Mouse (Mus musculus) left cerebral cortex, postnatal 10 days (tissue): Measurements from ENCODE around the gene Dgke. TPM values are rescaled to one million over a fixed set of nuclear protein-coding genes. Genes with fewer than 3 reads are reported as not detected.
"Not testable (repeated sequence)": the region's sequence is repeated elsewhere in the genome, so short reads cannot be mapped to it uniquely, and the experiment has no call there.

Source experiments
- DNase-seq, 2 experiments: peaks; one replicate each; pipeline ENCODE4 v3.0.0; 2021 to 2022; ENCODE audit warnings: low spot score in 2 of 2, mixed read lengths in 1 of 2; ENCODE audit errors: extremely low spot score in 1 of 2
- intact Hi-C: fragments of 180-260 bp; cut with DNase I; formaldehyde crosslinking; loops from one replicate; pipeline ENCODE4 v1.15.1; 2025
- total RNA-seq, 2 experiments: library from RNA; stranded (reverse); gene quantifications; 2 replicates each; pipeline ENCODE4 v1.2.3; 2021

Gene Dgke
- total RNA-seq, 2 experiments from 2014 or later, result 42.4 to 42.9 TPM

DNA sequence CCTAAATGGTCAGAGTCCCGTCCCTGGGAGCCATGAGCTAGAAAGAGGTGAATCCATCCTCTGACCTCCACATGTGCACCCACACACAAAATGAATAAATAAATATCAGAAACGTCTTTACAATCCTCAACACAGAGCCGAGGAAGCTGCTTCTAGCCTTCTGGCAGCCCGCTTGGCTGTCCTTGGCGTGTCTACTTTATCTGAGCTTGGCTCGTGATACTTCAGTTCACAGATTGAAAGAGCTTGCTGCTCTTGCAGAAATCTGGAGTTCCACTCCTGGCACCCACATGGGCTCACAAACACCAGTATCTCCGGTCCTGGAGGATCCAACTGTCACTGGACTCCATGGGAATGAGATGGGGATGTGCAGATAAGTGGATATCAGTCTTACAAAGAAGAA is 45.0 kb downstream of the Dgke start:
- DNase-seq, result no peak
- intact Hi-C loops, result no loop called here

DNA sequence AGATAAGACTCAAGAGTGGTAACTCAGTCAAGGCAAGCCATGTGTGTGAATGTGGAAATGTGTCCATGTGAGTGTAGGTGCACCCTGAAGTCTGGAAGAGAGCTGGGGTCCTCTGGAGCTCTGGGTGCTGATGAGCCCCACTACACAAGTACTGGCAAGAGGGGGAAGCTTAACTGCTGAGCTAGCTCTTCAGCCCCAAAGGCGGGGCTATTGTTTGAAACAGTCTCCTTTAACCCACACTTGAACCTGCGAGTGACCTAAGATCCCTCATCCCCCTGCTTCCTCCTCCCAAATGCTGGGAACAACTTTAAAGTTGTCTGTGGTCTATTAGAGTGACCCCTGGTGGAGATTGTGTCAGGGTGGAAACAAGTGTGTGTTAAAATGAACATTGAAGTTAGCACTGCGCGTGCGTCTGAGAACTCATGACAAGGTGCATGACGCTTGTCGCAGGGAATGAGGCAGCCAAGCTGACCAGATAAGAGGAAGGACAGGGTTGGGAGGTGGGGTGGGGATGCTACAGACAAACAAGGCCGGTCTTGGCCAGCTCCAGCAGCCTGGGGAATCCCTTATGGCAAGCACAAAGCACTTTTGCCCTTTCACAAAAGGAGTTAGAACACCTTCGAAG is 45.9 kb downstream of the Dgke start:
- intact Hi-C loops, result no loop called here

DNA sequence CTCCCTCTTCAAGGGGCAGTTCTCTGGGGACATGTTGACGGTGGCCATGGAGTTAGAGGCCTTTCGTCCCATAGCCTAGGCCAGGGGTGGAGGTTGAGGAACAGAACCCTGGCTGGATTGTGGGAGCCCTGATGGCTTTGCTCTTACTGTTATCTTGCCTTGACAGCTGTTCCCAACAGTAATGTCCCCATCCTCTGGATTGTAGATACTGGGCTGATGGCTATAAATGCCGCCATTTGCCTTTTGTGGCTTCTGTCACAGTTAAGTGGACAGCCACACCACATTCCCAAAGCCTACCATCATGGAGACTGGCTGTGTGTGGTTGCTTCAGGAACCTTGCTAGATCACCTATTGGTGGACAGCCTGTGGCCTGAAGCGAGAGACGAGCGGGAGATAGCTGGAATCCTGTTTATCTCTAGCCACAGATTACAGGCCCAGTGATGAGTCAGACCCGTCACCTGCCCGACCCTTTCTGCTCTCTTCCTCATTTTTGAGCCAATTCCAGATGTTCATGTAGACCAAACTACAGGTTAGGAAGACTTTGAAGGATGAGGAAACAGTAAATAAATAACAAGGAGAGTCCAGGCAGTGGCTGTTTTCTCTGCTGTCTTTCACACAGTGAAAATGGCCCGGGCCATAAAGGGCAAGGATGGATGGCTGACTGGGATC is 49.0 kb downstream of the Dgke start:
- intact Hi-C loops, result no loop called here
- DNase-seq, result no peak

More for the DNA sequence above, 45.9 kb downstream of the Dgke start:
- no peak for DNase-seq

DNA sequence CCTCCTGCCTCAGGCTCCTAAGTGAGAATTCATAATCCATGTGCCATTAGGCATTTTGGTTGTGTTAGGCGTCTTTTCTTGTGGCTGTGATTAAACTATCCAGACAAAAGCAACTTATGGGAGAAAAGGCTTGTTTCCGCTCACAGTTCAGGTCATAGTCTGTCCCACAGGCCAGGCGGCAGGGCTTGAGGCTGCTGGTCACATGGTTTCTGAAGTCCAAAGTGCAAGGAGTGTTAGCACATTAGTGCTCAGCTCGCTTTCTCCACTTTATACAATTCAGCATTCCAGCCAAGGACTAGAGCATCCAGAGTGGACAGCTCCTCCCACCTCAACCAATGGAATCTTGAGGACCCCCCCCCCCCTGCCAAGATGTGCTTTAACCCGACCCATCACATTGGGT is 54.4 kb downstream of the Dgke start:
- intact Hi-C loops, result no loop called here
- no peak for DNase-seq

DNA sequence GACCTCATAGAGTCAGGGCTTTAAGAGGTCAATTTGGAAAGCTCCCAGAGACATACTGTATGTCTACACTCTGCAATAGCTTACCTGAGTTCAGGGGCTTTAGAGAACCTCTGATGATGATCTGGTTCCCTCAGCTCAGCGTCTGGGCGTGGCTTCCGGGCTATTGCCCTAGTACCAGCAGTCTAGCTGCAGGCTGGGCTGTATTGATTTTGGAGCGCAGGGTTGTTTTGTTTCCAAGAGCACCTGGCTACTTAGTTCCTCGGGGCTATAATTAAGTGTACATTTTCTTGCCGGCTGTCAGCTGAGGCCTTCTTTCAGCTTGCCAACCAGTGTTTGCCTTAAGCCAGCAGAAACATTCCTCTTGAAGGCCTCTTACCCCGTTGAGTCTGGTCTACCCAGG is 57.2 kb downstream of the Dgke start:
- intact Hi-C loops, result no loop called here
- no peak for DNase-seq

DNA sequence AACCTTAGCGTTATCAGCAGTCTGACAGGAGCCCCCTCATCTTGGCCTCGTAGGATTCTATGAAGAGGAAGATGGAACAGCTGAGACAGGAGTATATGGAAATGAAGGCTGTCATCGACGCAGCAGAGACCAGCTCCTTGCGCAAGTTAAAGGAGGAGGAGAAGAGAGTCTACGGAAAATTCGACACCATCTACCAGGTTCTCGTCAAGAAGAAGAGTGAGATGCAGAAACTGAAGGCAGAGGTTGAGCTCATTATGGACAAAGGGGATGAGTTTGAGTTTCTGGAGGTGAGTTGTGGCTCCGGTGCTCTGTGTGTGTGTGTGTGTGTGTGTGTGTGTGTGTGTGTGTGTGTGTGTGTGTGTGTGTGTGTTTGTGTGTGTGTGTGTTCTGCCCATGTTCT is 57.6 kb downstream of the Dgke start:
- intact Hi-C loops, result no loop called here

DNA sequence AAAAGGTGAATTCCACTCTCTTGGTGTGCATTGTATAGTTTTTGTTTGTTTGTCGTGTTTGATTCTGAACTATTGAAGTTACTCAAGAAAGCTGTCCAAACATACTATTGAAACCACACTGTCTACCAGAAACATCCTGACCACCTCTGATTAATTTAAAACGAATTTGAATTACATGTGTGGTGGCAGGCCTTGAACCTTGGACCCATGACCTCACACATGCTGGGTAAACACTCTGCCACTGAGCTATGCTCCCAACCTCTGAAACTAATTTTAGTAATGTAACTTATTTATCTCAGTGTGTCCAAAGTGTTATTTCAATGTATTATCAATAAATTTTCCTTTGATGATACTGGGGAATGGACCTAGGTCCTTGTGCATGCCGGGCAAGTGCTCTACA is 59.1 kb downstream of the Dgke start:
- DNase-seq, result no peak
- intact Hi-C loops, result no loop called here

More for the DNA sequence above, 57.6 kb downstream of the Dgke start:
- DNase-seq, result no peak

DNA sequence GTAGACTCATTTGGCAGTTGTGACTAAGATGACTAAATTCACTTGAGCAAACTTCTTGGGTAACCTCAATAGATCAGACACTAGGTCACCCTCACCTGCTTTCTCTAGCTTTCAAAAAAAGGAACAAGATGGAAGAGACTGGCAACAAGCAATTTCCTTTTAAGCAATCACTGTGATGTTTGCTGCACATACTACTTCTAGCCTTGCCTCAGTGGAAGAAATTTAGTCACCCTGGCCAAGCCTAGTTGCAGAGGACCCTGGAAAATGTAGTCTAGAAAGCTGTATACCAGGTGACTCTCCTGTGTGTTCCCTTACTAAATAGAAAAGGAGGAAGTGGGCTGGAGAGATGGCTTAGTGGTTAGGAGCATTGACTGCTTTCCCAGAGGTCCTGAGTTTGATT is 60.2 kb downstream of the Dgke start:
- intact Hi-C loops, result no loop called here
- no peak for DNase-seq

DNA sequence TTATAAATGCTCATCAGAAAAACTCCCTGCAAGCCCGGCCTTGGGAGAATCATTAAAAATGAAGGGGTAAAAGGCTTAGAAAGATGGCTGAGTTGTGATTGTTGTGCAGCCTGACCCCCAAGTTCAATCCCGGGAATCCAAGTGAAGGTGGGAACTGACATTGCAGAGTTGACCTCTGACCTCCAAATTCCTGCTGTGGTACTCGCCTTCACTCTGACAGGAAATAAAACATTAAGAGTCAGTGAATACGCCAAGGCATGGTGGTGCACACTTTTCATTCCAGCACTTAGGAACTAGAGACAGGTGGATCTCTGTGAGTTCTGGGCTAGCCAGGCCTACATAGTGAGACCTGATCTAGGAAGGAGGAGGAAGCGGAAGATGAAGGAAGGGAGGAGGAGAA is 61.2 kb downstream of the Dgke start:
- no peak for DNase-seq
- intact Hi-C loops, result no loop called here

DNA sequence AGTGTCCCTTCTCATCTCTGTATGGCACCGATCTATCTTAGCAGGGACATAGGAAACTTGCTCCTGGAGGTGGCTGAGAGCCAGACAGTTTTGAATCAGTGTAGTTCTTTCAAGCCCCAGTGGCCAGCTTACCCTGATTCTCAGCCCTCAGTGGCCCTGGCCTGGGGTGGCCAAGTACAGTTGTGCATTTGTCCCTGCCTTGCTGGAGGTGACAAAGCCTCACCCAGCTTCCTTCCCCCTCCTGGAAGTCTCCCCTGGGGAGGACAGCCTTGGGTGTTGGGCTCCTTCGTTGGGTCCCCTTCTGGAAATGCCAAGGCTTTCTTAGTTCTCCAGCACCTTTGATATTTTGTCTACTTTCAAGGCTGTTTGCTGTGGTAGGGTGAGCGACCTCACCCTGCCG is 62.9 kb downstream of the Dgke start:
- DNase-seq, result no peak
- intact Hi-C loops, result no loop called here

DNA sequence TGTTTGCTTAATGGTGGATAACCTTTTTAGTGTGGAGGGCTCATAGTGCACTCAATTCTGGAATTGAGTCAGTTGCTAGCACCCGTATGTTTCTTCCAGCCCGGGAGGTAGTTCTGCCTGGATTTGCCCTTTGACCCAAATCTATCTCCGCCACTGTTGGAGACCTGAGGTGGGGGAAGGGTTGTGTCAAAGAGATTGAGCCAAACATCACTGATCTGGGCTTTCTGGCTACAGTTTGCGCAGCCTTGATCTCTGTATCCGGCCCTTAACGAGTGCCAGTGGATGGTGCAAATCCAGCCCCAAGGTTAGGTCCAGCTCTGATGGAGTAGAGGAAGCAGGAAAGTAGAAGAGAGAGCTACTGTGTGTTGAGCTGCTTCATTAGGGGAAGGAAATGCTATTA is 63.6 kb downstream of the Dgke start:
- DNase-seq, result no peak
- intact Hi-C loops, result no loop called here

DNA sequence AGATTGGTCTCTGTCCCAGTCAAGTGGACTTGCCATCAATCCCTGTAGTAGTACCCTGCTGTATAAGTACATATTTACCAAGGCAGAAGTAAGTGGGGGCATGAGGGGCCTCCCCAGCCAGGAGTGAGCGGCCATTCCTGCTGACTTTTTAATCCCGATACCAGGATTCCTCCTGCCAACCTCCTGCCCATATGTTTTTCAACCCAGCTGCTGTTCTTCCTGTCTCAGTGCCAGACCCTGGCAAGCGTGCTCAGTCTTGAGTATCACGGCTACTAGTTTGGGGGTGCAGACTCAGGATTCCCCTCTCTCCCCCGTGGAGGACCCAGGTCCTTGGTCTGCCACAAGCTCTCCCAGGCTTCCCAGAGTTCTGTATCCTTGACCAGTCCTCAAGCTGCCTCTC is 64.0 kb downstream of the Dgke start:
- intact Hi-C loops, result no loop called here
- DNase-seq, result no peak

DNA sequence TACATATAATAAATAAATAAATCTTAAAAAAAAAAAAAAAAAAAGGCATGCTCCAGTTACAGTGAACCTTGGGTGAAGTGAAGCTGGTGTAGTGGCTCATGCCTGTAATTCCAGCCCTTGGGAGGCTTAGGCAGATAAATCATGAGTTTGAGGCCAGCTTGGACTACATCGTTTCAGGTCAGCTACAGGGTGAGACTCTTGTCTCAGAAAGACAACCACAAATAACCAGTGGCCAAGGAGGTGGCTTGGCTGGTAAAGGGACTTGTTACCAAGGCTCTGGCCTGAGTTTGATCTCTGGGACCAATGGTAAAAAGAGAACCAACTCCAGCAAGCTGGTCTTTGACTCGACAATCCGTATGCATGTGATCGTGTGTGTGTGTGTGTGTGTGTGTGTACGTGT is 64.6 kb downstream of the Dgke start:
- intact Hi-C loops, result no loop called here
- no peak for DNase-seq

DNA sequence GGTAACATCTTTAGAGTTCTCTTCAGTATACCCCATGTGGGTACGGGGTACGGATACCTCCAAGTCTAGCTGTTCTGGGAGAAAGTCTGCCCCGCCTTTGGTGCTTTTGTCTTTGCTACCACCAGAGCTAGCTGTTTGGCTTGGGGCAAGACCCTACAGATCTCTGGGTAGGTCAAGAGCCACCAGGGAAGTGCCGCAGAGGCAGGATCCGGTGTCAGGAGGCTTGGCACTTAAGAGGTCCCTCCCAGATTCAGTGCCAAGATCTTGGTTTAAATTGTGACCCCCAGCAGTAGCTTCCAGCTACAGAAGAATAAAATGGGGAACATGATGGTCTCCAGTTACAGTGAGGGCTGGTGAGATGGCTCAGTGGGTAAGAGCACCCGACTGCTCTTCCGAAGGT is 65.1 kb downstream of the Dgke start:
- intact Hi-C loops, result no loop called here
- no peak for DNase-seq

DNA sequence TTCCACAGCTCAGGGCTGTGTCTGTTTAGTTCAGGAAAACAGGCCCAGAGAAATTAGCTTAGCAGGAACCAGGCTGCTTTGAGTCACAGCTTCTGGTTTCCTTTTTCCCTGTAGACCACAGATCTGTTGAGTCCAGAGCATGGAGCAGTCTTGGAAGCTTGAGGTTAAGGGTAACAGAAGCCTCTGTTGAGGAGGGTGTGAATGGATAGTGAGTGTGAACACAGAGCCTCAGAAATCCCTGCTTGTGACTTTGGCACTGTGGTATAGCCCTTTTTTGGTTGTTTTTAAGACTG is 66.2 kb downstream of the Dgke start:
- no peak for DNase-seq
- intact Hi-C loops, result no loop called here

DNA sequence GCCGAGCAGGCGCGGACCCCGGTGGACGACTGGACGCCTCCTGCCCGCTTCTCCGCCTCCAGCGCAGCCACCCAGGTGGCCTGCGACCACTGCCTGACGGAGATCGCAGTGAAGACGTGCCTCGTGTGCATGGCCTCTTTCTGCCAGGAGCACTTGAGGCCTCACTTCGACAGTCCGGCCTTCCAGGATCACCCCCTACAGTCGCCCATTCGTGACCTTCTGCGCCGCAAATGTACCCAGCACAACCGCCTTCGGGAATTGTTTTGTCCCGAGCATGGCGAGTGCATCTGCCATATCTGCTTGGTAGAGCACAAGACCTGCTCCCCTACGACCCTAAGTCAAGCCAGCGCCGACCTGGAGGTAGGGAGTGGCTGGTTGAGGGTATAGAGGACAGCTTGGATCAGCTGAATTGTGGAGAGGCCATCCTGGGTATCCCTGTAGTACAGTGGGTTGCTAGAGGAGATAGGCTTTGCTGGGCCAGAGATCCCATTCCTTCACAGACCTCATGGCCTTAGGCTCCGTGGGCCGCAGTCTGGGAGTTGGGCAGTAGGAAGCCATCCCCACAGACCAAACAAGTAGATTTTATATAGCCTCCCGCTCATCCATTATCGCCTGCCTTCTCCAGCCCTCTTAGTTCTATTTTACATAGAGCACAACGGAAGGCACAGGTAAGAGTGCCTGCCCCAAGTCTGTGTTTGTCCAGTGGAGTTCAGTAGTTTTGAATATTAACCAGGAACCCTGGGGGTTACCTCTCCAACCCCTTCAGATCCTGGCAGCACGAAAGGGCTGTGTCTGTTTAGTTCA is 66.7 kb downstream of the Dgke start:
- no peak for DNase-seq
- intact Hi-C loops, result no loop called here

DNA sequence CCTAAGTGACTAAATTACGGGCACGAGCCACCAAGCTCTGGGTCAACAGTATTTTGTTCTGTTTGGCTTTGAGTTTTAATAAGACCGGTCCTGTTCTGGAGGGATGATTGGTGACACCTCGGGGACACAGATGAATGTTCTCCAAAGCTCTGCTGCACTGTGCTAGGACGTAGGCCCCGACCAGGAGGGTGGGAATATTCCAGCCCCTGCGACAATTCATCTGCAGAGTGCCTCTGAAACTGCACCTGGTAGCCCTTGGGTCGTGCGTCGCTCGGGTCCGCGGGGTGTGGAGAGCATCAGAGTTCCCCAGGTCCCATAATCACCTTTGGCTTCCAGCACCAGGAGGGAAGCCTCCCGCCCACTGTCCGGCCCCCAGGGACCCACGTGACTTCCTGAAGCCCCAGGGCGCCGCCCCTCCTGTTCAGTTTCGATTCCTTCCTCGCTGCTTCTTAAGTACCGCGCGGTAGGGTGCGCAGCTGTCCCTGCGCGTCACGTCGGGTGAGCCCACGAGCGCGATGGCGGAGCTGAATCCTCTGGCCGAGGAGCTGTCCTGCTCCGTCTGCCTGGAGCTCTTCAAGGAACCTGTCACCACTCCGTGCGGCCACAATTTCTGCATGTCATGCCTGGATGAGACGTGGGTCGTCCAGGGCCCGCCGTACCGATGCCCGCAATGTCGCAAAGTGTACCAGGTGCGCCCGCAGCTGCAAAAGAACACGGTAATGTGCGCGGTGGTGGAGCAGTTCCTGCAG is 67.5 kb downstream of the Dgke start, which contains the start of gene Trim25:
TSS of gene Trim25 (plus strand) at position 403 of the 749 bp plus-strand sequence.
- DNase-seq, result peak in 1 of 2 experiments; percentile 92
- intact Hi-C loops, result no loop called here

DNA sequence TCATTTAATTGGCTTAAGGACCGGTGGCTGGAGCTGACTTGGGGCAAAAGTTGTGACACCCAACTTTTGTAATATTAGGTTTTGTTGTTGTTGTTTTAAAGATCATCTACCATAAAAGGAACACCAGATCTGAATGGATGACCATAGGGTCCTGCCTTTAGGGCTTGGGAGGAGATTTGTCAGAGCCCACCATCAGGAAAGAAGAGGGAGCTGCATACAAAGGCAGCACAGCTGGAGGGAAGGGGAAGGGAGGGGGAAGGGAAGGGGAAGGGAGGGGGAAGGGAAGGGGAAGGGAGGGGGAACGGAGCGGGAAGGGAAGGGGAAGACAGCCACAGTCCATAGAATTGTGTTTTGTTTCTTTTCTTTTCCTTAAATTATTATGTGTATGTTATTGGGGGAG is 68.2 kb downstream of the Dgke start:
- no peak for DNase-seq
- intact Hi-C loops, result no loop called here

DNA sequence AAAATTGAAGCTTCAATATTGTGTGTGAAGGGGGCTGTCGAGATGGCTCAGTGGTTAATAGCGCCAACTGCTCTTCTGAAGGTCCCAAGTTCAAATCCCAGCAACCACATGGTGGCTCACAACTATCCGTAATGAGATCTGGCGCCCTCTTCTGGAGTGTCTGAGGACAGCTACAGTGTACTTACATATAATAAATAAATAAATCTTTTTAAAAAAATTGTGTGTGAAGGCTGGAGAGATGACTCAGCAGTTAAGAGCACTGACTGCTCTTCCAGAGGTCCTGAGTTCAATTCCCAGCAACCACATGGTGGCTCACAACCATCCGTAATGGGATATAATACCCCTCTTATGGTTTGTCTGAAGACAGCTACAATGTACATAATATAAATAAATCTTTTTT is 69.3 kb downstream of the Dgke start:
- DNase-seq, intact Hi-C loops: not testable (repeated sequence)

DNA sequence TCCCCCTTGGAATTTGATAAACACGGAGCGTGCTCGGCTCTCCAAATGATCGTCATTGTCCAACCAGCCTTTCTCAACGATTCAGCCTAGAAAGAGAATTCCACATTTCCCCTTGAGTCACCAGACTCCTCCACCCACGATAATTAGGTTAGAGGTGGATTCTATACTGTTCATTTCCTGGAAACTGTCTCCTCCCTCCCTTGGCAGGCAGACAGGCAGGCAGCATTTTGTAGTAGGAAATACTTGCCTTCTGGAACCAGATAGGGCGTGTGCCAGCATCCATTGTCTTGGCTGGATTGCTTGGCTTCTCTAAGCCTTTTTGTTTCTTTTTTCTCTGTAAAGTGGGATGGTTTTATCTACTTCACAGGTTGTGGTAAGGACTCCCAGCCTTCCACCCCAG is 70.2 kb downstream of the Dgke start:
- intact Hi-C loops, result no loop called here
- DNase-seq, result peak in 1 of 2 experiments; percentile 69
